Mouse (Mus musculus) frontal cortex, postnatal 25 days (tissue): ENCODE measurements around the gene D930048N14Rik.

Source experiments
- DNase-seq, 2 experiments: peaks; one replicate each; pipeline ENCODE4 v3.0.0; 2022; ENCODE audit warnings: low spot score in 2 of 2

The D930048N14Rik gene

DNA sequence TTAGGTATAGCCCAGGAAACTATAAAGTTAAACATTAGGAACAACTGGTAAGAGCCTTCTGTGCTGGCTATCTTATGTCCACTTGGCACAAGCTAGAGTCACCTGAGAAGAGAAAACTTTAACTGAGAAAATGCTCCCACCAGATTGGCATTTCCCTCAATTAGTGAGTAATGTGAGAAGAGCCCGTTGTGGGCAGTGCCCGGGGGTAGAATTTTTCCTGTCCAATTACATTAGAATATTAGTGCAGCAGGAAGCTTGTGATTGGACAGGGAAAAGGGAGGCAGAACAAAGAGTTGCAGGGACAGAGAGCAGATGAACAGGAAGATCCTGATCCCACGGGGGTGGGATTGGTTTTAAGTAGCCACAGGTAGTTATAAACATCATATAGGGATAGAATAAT, 52.1 kb downstream of the D930048N14Rik start:
- DNase-seq, result no peak

DNA sequence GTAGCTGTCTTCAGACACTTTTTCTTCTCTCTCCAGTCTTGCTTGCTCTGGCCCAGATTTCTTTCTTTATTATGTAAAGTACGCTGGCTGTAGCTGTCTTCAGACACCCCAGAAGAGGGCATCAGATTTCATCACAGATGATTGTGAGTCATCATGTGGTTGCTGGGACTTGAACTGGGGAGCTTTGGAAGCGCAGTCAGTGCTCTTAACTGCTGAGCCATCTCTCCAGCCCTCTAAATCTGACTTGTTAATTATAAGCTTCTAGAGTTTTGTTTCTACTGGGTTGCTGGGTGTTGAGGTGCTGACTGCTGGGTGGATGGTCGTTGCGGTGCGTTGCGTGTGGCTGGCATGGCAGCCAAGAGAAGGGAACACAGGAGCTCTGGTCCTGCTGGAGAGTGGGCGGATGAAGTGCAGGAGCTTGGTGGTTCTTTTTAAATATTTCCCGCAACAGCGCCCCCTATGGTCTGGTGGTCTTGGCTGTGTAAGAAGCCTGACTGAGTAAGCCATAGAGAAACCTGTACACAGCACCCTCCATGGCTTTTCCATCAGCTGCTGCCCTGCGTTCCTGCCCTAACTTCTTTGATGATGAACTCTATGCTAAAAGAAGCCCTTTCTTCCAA, 52.7 kb downstream of the D930048N14Rik start:
- no peak for DNase-seq

DNA sequence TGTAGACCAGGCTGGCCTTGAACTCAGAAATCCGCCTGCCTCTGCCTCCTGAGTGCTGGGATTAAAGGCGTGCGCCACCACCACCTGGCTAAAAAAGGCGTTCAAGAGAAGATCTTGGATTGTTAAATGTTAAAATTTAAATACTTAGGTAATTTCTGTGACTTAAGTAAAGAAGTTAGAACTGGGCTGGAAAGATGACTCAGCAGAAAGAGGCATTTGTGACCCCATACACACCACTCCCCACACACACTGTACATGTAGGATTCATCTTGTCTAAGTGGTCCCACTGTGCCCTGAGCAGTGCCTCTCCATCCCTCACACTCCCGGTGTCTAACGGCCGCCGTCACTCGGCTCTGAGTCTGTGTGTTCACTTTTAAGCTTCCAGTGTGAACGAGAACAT, 55.7 kb downstream of the D930048N14Rik start:
- no peak for DNase-seq

DNA sequence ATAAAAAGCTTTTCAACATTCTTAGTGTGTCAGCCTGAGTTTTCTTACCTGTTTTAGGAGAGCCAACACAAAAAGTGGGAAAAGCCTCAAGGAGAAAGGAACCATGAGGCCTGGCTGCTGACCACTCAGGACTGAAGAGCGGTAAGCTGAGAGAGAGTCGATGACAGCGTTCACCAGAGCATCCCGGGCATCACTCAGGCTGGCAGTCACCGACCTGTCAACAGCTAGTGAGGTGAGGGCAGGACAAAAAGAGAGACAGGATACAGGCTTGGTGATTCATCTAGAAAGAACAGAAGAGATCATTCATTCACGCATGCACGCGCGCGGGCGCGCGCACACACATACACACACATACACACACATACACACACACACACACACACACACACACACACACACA, 56.3 kb downstream of the D930048N14Rik start:
- DNase-seq, result no peak
